7 mouse cellular contexts compared by ENCODE assay signal in the genomic region with DNA sequence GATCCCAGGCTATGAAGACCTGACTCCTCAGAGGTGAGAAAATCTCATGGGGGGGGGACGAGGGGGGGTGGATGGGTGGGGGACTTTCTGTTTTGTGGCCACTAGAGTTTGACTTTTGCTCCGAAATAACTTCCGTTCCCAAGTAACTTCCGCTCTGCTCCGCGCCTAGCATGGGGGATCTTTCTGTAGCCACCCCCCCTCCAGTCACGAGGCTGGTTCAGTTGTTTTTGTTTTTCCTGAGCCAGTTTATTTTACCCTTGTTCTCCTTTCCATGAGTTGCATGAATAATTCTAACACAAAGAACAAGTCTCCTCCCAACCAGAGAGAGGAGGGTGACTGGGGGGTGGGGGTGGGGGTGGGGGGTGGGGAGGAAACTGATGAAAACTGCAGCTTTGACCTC.
DNase-seq lines count a peak whose midpoint lies in the region; ATAC-seq and TF ChIP-seq lines count a peak whose summit lies in the region.

No protein-coding gene starts in this region.

- TF ChIP-seq CTCF in thymus, adult 2 months (IDR thresholded peaks at IDR 0.05; ENCODE audit: borderline replicate concordance, control insufficient read depth, extremely low read depth, insufficient read depth, low read length, poor library complexity): no peak

- no peaks in the 10 kb centered on the region for H3K27me3 ChIP-seq in embryonic facial prominence, embryonic 13.5 days
- no peaks in the 10 kb centered on the region for H3K27me3 ChIP-seq in kidney, embryonic 14.5 days (ENCODE audit: control insufficient read depth, insufficient read depth, low read length)
- H3K27me3 ChIP-seq in thymus, adult 2 months (ENCODE audit: control insufficient read depth, insufficient read depth, low read length): no peaks in the 10 kb centered on the region

- peaks cover 23% of the 10 kb centered on the region for H3K4me1 ChIP-seq in embryonic facial prominence, embryonic 13.5 days
- peaks cover 14% of the 10 kb centered on the region; the same call in 1 of the 2 replicates for H3K4me1 ChIP-seq in kidney, embryonic 14.5 days (ENCODE audit: control insufficient read depth, insufficient read depth, low read length)
- H3K4me1 ChIP-seq in thymus, adult 2 months (replicated peaks; ENCODE audit: control insufficient read depth, insufficient read depth, low read length): peaks cover 13% of the 10 kb centered on the region

- H3K4me2 ChIP-seq in embryonic facial prominence, embryonic 13.5 days: peak overlapping the region; percentile 50
- peak overlapping the region; percentile 26 for H3K4me2 ChIP-seq in kidney, embryonic 14.5 days (replicated peaks; ENCODE audit: low read depth, low read length)

- H3K27ac ChIP-seq in embryonic facial prominence, embryonic 13.5 days: peak overlapping the region; percentile 11; the same call in 1 of the 2 replicates
- H3K27ac ChIP-seq in kidney, embryonic 14.5 days (ENCODE audit: low read depth, low read length): no peak overlapping the region
- H3K27ac ChIP-seq in thymus, adult 2 months (ENCODE audit: control insufficient read depth, insufficient read depth, low read length): peak overlapping the region; percentile 79

- no peaks in the 10 kb centered on the region for H3K9me3 ChIP-seq in embryonic facial prominence, embryonic 13.5 days
- no peaks in the 10 kb centered on the region for H3K9me3 ChIP-seq in kidney, embryonic 14.5 days (ENCODE audit: control insufficient read depth, low read length)

- WGBS in embryonic facial prominence, embryonic 13.5 days: 9% methylated on average over 7 of the region's 7 CpGs
- 15% methylated on average over 7 of the region's 7 CpGs for WGBS in kidney, embryonic 14.5 days
- 9% methylated on average over 7 of the region's 7 CpGs for WGBS in thymus, adult 2 months

- peak; percentile 41 for DNase-seq in ZHBTc4 (ENCODE audit: low read depth, low spot score)
- peak; percentile 50 for DNase-seq in thymus, adult 2 months
- DNase-seq in frontal cortex, postnatal 14 days (ENCODE audit: low spot score in 2 of 2): no peak
- DNase-seq in left cerebral cortex, postnatal 4 days: no peak

- intact Hi-C loops in left cerebral cortex, postnatal 4 days (cut with DNase I): loop anchor here (10.0 kb wide), 1 partner anchor 901 kb away; no protein-coding TSS in a partner anchor

- H3K9ac ChIP-seq in embryonic facial prominence, embryonic 13.5 days: no peak overlapping the region
- H3K9ac ChIP-seq in kidney, embryonic 14.5 days (ENCODE audit: low read depth, low read length): no peak overlapping the region

- H3K36me3 ChIP-seq in embryonic facial prominence, embryonic 13.5 days: no peaks in the 10 kb centered on the region
- H3K36me3 ChIP-seq in kidney, embryonic 14.5 days (ENCODE audit: control insufficient read depth, insufficient read depth, low read length): no peaks in the 10 kb centered on the region
- no peaks in the 10 kb centered on the region for H3K36me3 ChIP-seq in thymus, adult 2 months (ENCODE audit: control insufficient read depth, insufficient read depth, low read length)

- ATAC-seq in embryonic facial prominence, embryonic 13.5 days (ENCODE audit: insufficient number of reproducible peaks, insufficient read depth, low FRiP score, low TSS enrichment, low read depth): no peak; the same call in 1 of the 2 replicates
- no peak for ATAC-seq in kidney, embryonic 14.5 days (ENCODE audit: low FRiP score, low TSS enrichment)
- peak; percentile 88 for ATAC-seq in megakaryocyte, adult 5-6 weeks (ENCODE audit: poor library complexity, severe bottlenecking)

- H3K4me3 ChIP-seq in embryonic facial prominence, embryonic 13.5 days: no peak overlapping the region
- H3K4me3 ChIP-seq in kidney, embryonic 14.5 days (ENCODE audit: low read length): no peak overlapping the region
- no peak overlapping the region for H3K4me3 ChIP-seq in thymus, adult 2 months (ENCODE audit: control insufficient read depth, insufficient read depth, low read length)

- no peak for TF ChIP-seq POLR2A in thymus, adult 2 months (IDR thresholded peaks at IDR 0.05; ENCODE audit: control insufficient read depth, extremely low read depth, insufficient read depth, low read length, poor library complexity)

Comparison
In these comparisons a context has a peak if more than half of its experiments do, and no peak if none do; other contexts are left out.
1. DNase-seq: peak in ZHBTc4 (single experiment) and thymus, adult 2 months (single experiment); none in frontal cortex, postnatal 14 days (0 of 2) and left cerebral cortex, postnatal 4 days (single experiment).